Mouse (Mus musculus): ENCODE results near the gene Zcwpw1. TPM values are rescaled to one million over a fixed set of nuclear protein-coding genes. Genes with fewer than 3 reads are reported as not detected.
"Not testable (repeated sequence)": the region's sequence is repeated elsewhere in the genome, so short reads cannot be mapped to it uniquely, and the experiment has no call there.

The Zcwpw1 gene
- polyA plus RNA-seq, 1 experiment from 2014 or later, result 24.8 TPM

DNA sequence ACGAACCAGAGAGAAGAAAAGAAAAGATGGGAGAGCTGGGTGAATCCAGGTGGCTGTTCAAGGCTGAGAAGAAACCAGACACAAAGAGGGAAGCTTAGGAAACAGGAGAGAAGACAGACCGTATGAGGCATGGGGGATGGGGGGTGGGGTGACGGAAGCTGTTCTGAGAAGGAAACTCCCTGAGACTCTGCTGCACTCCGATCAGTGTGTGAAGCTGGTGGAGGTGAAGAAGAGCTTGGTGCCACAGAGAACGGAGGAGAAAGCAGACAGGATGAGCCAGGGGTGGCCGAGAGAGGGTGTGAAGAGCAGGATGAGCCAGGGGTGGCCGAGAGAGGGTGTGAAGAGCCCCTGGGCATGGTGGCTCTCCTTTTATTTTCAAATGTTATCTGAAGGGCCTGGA, 38.8 kb downstream of the Zcwpw1 start:
- Histone ChIP-seq H3K4me3 (ENCODE audit: low read length) (no peak overlapping the region), H3K27ac (ENCODE audit: low read length) (no peak overlapping the region), H3K9me3 (ENCODE audit: low read length) (no peaks in the 10 kb centered on the region), H3K27me3 (ENCODE audit: insufficient read depth, low read length) (no peaks in the 10 kb centered on the region), H3K4me1 (ENCODE audit: insufficient read depth, low read length) (no peaks in the 10 kb centered on the region), H3K9ac (replicated peaks; ENCODE audit: low read length) (no peak overlapping the region), H3K4me2 (replicated peaks; ENCODE audit: low read depth, low read length) (no peak overlapping the region), H3K36me3 (ENCODE audit: insufficient read depth, low read length) (no peaks in the 10 kb centered on the region)
- 54% methylated on average over 7 of the region's 7 CpGs for WGBS
- ATAC-seq (ENCODE audit: low FRiP score, low TSS enrichment), result no peak

DNA sequence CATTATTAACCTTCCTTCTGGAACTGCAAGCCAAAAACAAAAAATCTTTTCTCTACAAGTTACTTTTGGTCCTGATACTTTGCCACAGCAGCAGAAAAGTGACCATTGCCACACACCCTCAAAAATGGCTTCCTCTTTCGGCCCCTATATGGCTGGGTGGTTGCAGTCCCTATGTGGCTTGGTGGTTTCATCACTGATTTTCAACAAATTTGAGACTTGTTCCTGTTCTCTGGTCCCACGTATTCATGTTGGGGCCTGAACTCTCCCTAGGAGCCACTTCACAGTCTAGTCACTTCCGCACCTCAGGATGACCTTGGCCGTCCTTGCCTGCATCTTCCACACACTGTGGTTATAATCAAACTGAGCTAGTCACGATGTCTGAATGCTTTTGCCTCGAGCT, 41.1 kb downstream of the Zcwpw1 start:
- ATAC-seq (ENCODE audit: low FRiP score, low TSS enrichment), result no peak
- no peak overlapping the region for H3K9ac ChIP-seq (replicated peaks; ENCODE audit: low read length)
- H3K36me3 ChIP-seq (ENCODE audit: insufficient read depth, low read length), result no peaks in the 10 kb centered on the region
- 84% methylated on average over 6 of the region's 6 CpGs for WGBS
- no peak overlapping the region for H3K27ac ChIP-seq (ENCODE audit: low read length)
- H3K27me3 ChIP-seq (ENCODE audit: insufficient read depth, low read length), result no peaks in the 10 kb centered on the region
- no peak overlapping the region for H3K4me2 ChIP-seq (replicated peaks; ENCODE audit: low read depth, low read length)
- H3K9me3 ChIP-seq (ENCODE audit: low read length), result no peaks in the 10 kb centered on the region
- H3K4me3 ChIP-seq (ENCODE audit: low read length), result no peak overlapping the region
- no peaks in the 10 kb centered on the region for H3K4me1 ChIP-seq (ENCODE audit: insufficient read depth, low read length)

DNA sequence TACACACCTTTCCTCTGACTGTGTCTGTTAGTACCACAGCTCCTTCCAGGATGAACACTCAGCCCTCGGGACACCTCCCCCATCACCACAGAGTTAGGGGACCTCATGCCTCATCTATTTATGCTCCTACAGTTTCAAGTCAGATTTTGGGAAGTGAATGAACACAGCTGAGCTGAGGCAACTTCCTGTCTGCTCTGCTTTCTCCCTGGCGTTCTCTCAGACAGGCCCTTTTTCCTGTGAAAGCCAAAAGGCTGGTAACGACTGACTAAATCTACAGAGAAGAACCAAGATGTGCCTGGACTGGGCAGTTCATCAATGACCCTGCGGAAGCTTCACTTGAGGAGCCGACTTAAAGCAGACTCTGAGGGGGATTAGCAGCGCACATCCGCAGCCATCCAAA, 42.6 kb downstream of the Zcwpw1 start:
- Histone ChIP-seq H3K4me1 (ENCODE audit: insufficient read depth, low read length) (no peaks in the 10 kb centered on the region), H3K4me3 (ENCODE audit: low read length) (no peak overlapping the region), H3K27me3 (ENCODE audit: insufficient read depth, low read length) (no peaks in the 10 kb centered on the region), H3K27ac (ENCODE audit: low read length) (0 out of 2 replicates have a peak overlapping the region, but pooled peaks have one; percentile 12), H3K4me2 (replicated peaks; ENCODE audit: low read depth, low read length) (no peak overlapping the region), H3K9me3 (ENCODE audit: low read length) (no peaks in the 10 kb centered on the region), H3K9ac (replicated peaks; ENCODE audit: low read length) (no peak overlapping the region), H3K36me3 (ENCODE audit: insufficient read depth, low read length) (no peaks in the 10 kb centered on the region)
- WGBS, result 73% methylated on average over 7 of the region's 7 CpGs
- no peak for ATAC-seq (ENCODE audit: low FRiP score, low TSS enrichment)

DNA sequence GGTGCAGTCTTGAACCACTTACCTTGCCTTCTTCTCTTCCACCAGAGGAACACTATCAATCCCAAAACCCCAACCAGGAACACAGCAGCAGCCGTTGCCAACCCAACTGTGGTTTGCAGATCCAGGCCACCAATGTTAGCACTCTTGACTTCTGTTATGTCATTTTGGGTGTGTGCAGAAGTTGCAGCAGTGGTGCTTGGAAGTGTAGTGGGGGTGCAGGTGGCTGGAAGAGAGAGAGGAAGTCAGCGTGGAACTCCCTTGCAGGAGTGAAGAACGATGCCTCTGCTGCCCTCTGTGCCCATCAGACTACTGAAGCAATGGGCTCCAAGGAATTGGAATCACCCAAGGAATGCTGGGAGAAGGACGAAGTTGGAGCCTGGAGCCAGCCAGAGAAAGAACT, 43.5 kb downstream of the Zcwpw1 start:
- Histone ChIP-seq H3K27ac (ENCODE audit: low read length) (no peak overlapping the region), H3K9ac (replicated peaks; ENCODE audit: low read length) (no peak overlapping the region), H3K4me1 (ENCODE audit: insufficient read depth, low read length) (no peaks in the 10 kb centered on the region), H3K36me3 (ENCODE audit: insufficient read depth, low read length) (no peaks in the 10 kb centered on the region), H3K9me3 (ENCODE audit: low read length) (no peaks in the 10 kb centered on the region), H3K4me2 (replicated peaks; ENCODE audit: low read depth, low read length) (no peak overlapping the region), H3K27me3 (ENCODE audit: insufficient read depth, low read length) (no peaks in the 10 kb centered on the region), H3K4me3 (ENCODE audit: low read length) (no peak overlapping the region)
- 87% methylated on average over 4 of the region's 4 CpGs for WGBS
- ATAC-seq (ENCODE audit: low FRiP score, low TSS enrichment), result no peak

GRCm38 (mm10) chr5:137831506-137831905, 43.9 kb downstream of the Zcwpw1 start:
- Histone ChIP-seq H3K9ac (replicated peaks; ENCODE audit: low read length) (no peak overlapping the region), H3K4me3 (ENCODE audit: low read length) (no peak overlapping the region), H3K36me3 (ENCODE audit: insufficient read depth, low read length) (no peaks in the 10 kb centered on the region), H3K4me2 (replicated peaks; ENCODE audit: low read depth, low read length) (no peak overlapping the region), H3K27ac (ENCODE audit: low read length) (no peak overlapping the region), H3K9me3 (ENCODE audit: low read length) (no peaks in the 10 kb centered on the region), H3K4me1 (ENCODE audit: insufficient read depth, low read length) (no peaks in the 10 kb centered on the region), H3K27me3 (ENCODE audit: insufficient read depth, low read length) (no peaks in the 10 kb centered on the region)
- no peak for ATAC-seq (ENCODE audit: low FRiP score, low TSS enrichment)
- WGBS, result 71% methylated on average over 6 of the region's 6 CpGs

DNA sequence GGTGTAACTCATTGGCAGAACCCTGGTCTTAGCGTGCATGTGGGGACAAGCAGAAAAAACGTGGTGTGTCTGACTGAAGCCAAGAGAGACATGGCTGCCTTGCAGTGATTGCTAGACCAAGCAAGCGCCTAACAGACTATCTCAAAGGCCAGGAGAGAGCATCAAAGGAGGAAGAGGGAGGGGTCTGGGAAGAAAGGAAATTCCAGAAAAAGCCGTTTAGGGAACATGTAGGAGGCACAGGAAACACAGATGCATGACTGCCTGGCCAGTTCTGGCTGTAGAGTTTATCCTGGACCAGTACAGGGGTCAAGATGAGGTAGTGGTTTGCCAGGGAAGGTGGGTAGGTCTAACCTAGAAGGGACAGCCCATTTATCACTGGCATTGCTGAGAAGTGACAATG, 45.9 kb downstream of the Zcwpw1 start:
- Histone ChIP-seq H3K27ac (ENCODE audit: low read length) (no peak overlapping the region), H3K4me1 (ENCODE audit: insufficient read depth, low read length) (no peaks in the 10 kb centered on the region), H3K27me3 (ENCODE audit: insufficient read depth, low read length) (no peaks in the 10 kb centered on the region), H3K36me3 (ENCODE audit: insufficient read depth, low read length) (no peaks in the 10 kb centered on the region), H3K4me2 (replicated peaks; ENCODE audit: low read depth, low read length) (no peak overlapping the region), H3K4me3 (ENCODE audit: low read length) (no peak overlapping the region), H3K9ac (replicated peaks; ENCODE audit: low read length) (no peak overlapping the region), H3K9me3 (ENCODE audit: low read length) (no peaks in the 10 kb centered on the region)
- 29% methylated on average over 4 of the region's 4 CpGs for WGBS
- no peak for ATAC-seq (ENCODE audit: low FRiP score, low TSS enrichment)

DNA sequence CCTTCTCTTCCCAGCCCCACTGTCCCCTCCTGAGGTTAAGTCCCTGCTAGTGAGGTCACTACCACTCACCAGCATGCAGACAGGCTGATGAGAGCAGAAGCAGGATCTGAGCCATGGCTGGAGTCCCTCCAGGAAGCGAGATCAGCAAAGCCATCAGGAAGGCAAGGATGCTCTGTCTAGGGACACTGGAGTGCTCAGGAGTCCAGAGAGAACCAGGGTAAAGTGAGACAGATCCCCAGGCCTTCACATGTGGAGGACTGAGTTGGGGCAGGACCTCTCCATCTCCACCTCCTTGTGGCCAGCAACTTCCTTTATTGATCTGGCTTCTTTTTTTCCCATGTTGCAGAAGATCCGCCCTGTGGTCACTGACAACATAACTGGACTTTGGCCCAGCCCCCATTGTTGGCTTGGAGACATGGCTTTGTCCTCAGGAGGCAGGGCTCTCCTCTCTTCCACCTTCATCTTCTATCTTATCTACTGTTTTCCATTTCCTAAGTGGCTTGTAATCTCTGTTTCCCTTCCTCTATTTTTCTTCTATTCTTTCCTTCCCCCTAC, 48.4 kb downstream of the Zcwpw1 start, which contains the start of gene Pilra:
Gene Pilra (minus strand): TSS at position 316 of the 555 bp plus-strand sequence.
- H3K27ac ChIP-seq (ENCODE audit: low read length); H3K27me3 ChIP-seq (ENCODE audit: insufficient read depth, low read length); H3K4me3 ChIP-seq (ENCODE audit: low read length); ATAC-seq (ENCODE audit: low FRiP score, low TSS enrichment); H3K9ac ChIP-seq (replicated peaks; ENCODE audit: low read length); H3K4me2 ChIP-seq (replicated peaks; ENCODE audit: low read depth, low read length); H3K4me1 ChIP-seq (ENCODE audit: insufficient read depth, low read length); H3K36me3 ChIP-seq (ENCODE audit: insufficient read depth, low read length); H3K9me3 ChIP-seq (ENCODE audit: low read length): not testable (repeated sequence)
- 54% methylated on average over 2 of the region's 2 CpGs for WGBS

GRCm38 (mm10) chr5:137836611-137837010, 49.0 kb downstream of the Zcwpw1 start:
- no peaks in the 10 kb centered on the region for H3K9me3 ChIP-seq (ENCODE audit: low read length)
- H3K27me3 ChIP-seq (ENCODE audit: insufficient read depth, low read length), result no peaks in the 10 kb centered on the region
- H3K36me3 ChIP-seq (ENCODE audit: insufficient read depth, low read length), result no peaks in the 10 kb centered on the region
- no peak overlapping the region for H3K4me3 ChIP-seq (ENCODE audit: low read length)
- no peak overlapping the region for H3K4me2 ChIP-seq (replicated peaks; ENCODE audit: low read depth, low read length)
- ATAC-seq (ENCODE audit: low FRiP score, low TSS enrichment), result no peak
- H3K9ac ChIP-seq (replicated peaks; ENCODE audit: low read length), result no peak overlapping the region
- H3K4me1 ChIP-seq (ENCODE audit: insufficient read depth, low read length), result no peaks in the 10 kb centered on the region
- H3K27ac ChIP-seq (ENCODE audit: low read length), result no peak overlapping the region

- not testable (repeated sequence) for H3K27me3 ChIP-seq (ENCODE audit: insufficient read depth, low read length); H3K4me1 ChIP-seq (ENCODE audit: insufficient read depth, low read length); ATAC-seq (ENCODE audit: low FRiP score, low TSS enrichment); H3K4me3 ChIP-seq (ENCODE audit: low read length); H3K4me2 ChIP-seq (replicated peaks; ENCODE audit: low read depth, low read length); H3K36me3 ChIP-seq (ENCODE audit: insufficient read depth, low read length); H3K9me3 ChIP-seq (ENCODE audit: low read length); H3K9ac ChIP-seq (replicated peaks; ENCODE audit: low read length); H3K27ac ChIP-seq (ENCODE audit: low read length)
These were observed 49.5 kb downstream of the Zcwpw1 start for GRCm38 (mm10) chr5:137837110-137837509.

- H3K9me3 ChIP-seq (ENCODE audit: low read length); H3K4me2 ChIP-seq (replicated peaks; ENCODE audit: low read depth, low read length); H3K4me3 ChIP-seq (ENCODE audit: low read length); ATAC-seq (ENCODE audit: low FRiP score, low TSS enrichment); H3K27ac ChIP-seq (ENCODE audit: low read length); H3K4me1 ChIP-seq (ENCODE audit: insufficient read depth, low read length); H3K27me3 ChIP-seq (ENCODE audit: insufficient read depth, low read length); H3K9ac ChIP-seq (replicated peaks; ENCODE audit: low read length); H3K36me3 ChIP-seq (ENCODE audit: insufficient read depth, low read length): not testable (repeated sequence)
- 100% methylated on average over 1 of the region's 1 CpGs for WGBS
These were observed 62.7 kb downstream of the Zcwpw1 start for GRCm38 (mm10) chr5:137850313-137850712.

All from kidney, embryonic 16.5 days (tissue).